Mouse (Mus musculus) kidney, postnatal 25 days (tissue): ENCODE measurements around the gene Mpo.

ENCODE experiments used
- DNase-seq, 2 experiments: peaks; one replicate each; pipeline ENCODE4 v3.0.0; 2021; ENCODE audit warnings: mixed read lengths in 2 of 2

Mpo gene

DNA sequence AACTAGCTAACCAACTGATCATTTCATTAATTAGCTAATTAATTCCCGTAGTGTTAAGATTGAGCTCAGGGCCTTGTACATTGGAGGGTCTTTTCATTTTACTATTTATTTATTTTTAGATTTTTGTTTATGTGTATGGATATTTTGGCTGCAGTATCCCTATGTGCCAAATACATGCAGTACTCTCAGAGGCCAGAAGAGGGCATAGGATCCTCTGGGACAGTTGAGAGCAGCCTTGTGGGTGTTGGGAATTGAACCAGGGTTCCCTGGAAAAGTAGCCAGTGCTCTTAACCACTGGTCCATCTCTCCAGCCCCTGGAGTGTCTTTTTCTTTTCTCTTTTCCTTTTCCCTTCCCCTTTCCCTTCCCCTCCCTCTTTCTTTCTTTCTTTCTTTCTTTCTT, 12.1 kb downstream of the Mpo start:
- peak in 1 of 2 experiments; percentile 51 for DNase-seq

DNA sequence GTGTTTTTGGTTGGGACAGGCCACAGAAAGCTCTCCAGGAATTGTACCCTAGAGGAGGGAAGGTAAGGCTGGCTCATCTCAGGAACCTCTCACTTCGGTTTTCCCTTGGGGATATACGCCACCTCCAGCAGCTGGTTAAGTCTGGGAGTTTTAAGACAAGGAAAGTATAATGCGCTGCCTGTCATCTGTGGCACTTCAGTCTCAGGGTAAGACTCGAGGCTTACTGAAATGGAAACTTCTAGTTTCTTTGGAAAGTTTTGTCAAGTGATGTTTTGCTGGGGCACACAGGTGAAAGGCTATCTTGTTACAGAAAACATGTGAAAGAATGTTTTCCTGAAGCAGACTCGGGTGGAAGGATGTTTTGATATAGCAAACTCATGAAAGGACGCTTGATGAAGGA, 14.1 kb downstream of the Mpo start:
- no peak for DNase-seq

DNA sequence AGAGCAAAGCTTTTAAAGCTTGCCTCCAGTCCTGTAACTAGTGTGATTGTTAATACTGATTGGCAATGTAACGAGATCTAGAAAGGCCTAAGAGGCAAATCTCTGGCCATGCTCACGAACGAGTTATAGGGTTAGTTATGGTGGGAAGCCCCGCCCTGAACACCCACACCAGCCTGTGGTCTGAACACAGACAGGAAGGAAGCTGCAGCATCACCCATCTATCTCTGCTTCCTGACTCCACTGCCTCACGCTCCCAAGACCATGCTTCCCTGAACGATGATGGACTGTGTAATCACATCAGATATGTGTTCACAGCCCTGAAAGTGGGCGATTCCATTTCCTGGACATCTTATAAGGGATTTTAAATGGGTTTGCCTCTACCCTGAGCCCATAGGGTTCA, 14.9 kb downstream of the Mpo start:
- no peak for DNase-seq

DNA sequence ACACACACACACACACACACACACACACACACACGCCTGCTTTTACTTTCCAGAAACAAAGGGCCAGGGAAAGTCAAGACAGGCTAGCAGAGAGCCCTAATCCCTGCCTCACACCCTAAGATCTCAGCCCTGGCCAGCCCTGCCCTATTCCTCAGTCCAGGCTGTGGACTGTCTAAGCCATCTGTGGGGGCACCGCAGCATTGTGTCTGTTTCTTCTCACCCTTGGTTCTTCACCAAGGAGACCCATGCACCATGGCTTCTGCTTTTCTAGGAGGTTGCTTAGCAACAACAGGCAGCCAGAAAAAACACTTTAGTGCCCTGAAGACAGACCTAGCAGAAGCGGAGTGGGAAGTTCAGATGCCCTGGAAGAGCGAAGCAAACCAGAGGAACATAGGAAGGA, 18.0 kb downstream of the Mpo start:
- no peak for DNase-seq

DNA sequence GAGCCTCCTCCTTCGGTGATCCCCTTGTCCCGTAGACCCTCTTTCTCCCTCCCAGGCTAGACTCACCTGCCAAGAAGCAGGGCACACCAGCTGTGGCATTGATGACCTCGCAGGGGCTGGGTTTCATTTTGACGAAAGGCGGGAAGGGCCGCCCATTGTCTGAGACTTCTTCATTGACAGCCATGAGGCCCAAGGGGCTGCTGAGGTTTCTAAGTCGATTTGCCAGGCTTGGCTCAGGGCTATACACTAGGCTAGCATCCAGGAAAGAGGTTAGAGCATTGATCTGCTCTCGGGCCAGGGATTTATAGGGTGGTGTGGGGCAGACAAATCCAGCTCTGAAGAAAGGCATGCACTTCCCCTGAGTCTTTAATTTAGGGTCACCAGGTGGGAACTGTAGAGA, 21.4 kb downstream of the Mpo start:
- DNase-seq: no peak

DNA sequence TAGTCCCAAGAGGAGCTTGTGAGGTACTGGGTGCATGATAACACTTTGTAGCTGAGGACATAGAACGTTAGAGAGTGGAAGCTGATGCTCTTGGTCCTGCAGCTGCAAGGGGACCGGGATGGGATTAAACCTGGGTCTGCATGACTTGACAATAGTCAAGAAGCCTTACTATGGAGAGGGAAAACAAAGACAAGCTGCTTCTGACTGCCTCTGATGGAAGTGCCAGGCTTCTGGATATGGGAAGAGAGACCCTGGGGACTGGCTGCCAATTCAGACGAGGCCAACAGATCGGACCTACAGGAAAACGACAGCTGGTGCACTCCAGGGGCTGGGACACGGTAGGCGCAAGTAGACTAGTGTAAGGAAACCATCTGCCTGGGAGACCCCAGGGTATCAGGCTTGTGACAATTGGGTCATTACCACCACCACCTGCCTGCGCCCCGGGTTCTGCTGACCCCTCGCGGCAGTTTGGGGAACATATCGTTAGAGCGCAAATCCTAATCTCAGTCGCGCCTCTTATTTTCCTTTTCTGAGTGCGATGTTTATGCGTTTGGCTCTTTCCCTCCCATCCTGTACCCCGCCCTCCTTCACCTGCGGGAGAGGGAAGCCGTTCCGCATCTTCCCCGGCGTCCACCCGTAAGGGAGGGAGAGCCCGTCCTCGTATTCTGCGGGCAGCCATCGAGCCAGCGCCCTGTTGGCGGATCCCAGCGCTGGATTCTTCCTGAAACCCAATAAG, 23.5 kb downstream of the Mpo start:
- peak in 1 of 2 experiments; percentile 22 for DNase-seq

DNA sequence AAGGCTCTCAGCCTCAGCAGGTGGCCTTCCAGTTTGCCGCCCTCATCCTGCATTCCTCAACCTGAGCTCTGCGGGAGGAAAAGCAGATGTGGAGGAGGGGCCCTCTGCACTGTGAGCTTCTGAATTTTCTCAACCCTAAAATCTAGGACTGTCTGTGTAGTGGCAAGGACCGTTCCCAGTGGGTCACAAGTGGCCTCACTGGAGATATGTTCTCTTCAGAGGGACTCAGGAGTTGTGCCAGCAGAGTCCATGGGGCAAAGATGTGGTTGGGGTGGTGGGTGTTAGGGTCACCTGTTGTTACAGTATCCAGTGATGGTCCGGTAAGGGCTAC, 24.0 kb downstream of the Mpo start:
- DNase-seq: no peak

DNA sequence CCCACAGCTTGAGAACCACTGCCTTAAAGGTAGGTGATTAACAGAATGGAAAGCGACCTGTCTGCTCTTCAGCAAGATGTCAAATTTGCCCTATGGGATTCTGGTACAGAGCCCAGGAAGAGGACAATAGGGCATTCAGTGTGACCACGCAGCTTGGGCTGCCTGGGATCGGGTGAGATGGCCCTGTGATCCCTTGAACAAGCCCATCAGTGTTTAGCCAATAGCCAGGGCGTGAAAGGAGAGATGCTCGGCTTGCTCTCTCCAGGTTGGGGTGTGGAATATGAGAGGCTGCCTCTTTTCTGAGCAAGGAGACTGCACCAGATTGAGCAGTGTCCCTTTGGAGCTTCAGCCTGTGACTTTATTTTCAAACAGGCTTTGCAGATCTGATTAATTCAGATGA, 28.1 kb downstream of the Mpo start:
- no peak for DNase-seq

DNA sequence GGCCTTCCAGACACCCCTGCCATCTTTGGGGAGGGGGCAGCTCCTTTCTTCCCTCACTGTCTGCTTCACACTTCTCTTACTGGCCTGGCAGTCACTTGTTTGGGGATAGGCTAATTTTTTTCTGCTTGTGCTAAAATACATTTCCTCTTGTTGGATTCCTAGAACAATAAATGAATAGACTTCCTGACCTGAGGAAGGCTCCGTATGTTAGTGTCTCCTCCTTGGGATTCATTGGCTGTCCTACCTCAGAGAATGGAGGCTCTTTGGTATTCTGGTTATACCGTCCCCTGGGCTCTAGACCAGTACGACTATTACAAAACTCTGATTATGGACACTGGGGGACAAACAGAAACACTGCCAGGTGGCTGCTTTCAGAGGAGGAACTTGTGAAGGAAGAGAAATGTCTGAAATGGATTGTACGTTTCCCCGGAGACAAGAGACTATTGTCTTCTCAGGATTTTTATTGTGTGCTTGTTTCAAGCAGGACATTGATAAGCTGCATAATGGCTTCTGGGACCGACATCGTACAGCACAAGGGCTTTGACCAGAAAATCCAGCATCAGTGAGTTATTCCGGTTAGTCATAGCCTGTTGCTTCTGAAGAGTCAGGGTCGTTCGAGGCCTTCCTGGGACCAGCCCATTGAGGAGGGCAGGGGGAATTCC, 35.0 kb downstream of the Mpo start, which contains the start of gene Lpo:
Gene Lpo (minus strand): TSS at position 51 of the 662 bp plus-strand sequence.
- DNase-seq: no peak

DNA sequence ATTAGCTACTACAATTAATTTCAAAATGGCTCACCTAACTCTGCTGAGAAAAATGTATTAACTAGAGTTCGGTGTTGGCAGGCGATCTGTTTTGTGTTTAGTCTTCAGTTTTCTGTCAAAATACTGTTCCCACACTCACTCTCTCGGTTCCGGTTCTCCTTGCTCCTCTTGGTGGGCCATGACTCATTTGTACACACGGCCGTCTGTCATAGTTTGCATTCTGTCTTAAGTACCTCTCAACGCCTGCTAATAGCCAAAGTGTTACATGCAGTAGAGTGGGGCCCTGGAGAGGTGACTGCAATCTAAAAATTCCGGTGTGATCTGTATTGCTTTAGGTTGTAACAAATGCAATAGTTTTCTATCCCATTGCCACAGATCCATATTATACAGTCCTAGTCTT, 47.3 kb downstream of the Mpo start:
- no peak for DNase-seq

DNA sequence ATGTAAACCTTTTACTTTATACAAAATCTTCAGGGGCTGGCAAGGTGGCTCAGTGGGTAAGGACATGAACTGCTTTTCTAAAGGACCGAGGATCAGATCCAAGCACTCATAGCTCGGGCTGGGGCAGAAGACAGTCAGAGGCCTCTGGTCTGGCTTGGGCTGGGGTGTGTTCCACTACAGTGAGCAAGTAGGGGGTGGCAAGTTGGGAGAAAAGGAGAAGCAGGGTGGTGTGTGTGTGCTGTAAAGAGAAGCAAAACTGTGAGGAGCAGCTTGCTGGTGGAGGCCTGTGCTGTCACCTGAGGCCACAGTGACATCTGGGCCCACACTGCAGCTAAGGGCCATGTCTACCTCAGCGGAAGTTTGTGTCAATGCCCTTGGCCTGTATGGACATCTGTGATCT, 48.1 kb downstream of the Mpo start:
- no peak for DNase-seq

DNA sequence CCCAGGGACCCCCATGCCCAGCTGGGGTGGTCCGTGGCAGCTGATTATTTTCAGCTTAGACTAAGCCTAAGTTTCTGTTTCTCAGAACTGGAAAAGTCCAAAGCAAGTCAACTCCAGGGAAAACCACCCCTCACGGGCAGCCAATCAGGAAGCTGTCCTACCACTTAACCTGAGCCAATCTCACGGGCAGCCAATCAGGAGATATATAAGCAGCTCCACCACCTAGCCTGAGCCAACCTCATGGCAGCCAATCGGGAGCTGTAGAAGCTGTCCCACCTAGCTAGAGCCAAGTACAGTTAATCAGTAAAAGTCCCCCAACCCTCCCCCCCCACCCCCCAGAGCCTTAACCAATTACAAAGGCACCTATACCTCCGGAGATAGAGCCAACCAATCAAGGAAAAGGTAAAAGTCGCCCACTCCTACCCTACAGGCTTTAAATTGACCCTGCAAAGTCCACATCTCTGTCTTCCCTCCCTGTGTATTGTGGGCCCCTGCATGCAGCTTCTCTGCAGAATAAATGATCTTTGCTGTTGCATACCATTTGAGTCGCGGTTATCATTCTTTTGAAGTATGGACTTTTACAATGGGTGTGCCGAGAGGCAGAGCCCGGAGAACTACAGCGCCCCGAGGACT, 53.7 kb downstream of the Mpo start:
- DNase-seq: peak in 1 of 2 experiments; percentile 57

DNA sequence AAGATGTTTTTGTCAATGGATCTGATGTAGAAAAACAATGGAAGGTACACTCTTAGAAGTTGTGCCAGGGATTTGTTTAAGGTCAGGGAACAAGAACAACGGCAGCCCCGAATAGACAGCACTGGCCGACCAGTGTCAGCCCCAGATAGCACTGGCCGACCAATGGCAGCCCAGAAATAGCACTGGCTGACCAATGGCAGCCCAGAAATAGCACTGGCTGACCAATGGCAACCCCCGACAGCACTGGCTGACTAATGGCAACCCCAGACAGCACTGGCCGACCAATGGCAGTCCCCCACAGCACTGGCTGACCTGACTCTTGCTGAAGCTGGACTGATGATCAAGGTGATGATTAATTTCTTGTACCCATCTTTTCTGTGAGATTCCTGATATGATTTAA, 54.5 kb downstream of the Mpo start:
- no peak for DNase-seq

DNA sequence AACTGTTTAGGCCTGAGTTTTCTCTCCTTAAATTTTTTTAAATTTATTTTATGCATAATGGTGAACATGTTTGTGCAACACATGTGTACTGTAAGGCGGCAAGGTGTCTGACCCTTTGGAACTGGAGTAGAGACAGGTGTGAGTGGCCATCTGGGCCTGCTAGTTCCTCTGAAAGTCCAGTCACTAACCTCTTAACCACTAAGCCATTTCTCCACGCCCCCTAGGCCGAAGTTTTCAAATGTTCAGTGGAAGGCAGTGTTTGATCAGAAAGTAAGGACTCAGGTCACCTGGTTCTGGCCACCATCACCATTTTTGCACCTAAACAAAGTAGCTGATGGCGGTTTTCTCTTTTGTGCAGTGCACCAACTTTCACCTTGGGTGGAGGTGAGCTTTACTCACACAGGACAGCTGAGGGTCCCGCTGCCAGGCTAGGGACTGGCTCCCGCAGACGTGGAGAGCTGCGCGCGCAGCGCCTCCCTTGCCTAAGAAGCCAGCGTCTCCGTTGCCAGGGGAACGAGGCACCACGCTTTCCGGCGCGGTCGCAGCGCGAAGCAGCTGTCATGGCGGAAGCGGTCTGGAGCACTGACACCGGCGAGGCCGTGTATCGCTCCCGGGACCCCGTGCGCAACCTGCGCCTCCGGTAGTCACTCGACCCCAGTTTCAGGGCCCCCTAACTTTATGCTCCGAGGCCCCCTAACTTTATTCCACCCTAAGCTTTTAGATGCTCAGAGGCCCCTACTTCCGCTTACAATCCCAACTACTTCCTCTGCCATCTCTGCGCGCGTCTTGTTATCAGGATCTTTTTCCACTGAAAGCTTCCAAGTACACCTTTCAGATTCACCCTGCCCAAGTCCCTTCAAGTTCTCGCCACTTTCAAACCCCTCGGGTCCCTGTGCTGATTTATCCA, 59.6 kb downstream of the Mpo start, which contains the start of gene Mks1:
Gene Mks1 (plus strand): TSS at position 526 of the 907 bp plus-strand sequence.
- peak; percentile 95 to 96 for DNase-seq

DNA sequence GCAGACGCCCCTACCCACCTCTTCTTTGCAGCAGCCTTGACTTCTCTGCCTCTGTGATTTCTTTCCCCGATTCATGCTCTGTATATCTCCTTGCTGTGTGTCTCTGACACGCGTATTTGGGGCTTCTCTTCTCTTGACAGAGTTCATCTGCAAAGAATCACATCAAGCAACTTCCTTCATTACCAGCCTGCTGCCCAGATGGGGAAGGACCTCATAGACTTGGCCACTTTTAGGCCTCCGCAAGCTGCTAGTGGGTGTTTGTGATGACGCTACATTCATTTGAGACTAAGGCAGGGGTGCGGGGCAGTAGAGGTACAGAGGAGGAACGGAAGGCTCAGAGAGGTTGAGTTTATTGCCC, 60.2 kb downstream of the Mpo start:
- DNase-seq: no peak
